Mouse (Mus musculus) megakaryocyte-erythroid progenitor cell, adult 5-6 weeks (primary cell): ENCODE results near the gene Gm13420. TPM values are rescaled to one million over a fixed set of nuclear protein-coding genes. Genes with fewer than 3 reads are reported as not detected.
"Not testable (repeated sequence)": the region's sequence is repeated elsewhere in the genome, so short reads cannot be mapped to it uniquely, and the experiment has no call there.

Source experiments
- ATAC-seq: replicated peaks from 2 replicates; pipeline ENCODE4 v1.8.0; 2016; ENCODE audit warnings: mild to moderate bottlenecking, inconsistent platforms; ENCODE audit not compliant: severe bottlenecking, poor library complexity, low FRiP score, low TSS enrichment
- total RNA-seq, 2 experiments: library from RNA; stranded (forward) in 1 of 2; stranded (reverse) in 1 of 2; fragments of 200-1000, 215-1000 nt in 1 of 2; fragments of >200 nt in 1 of 2; fragmentation: Nextera tagmentation in 1 of 2; gene quantifications; 2 replicates each; pipeline ENCODE4 v1.2.3; 2014 to 2017

The Gm13420 gene
- total RNA-seq, 2 experiments from 2014 or later, result not detected

- no peak for ATAC-seq
These were observed 10.3 kb downstream of the Gm13420 start for GRCm38 (mm10) chr2:29741207-29741606.

- no peak for ATAC-seq
These were observed 12.1 kb downstream of the Gm13420 start for GRCm38 (mm10) chr2:29739368-29739767.

DNA sequence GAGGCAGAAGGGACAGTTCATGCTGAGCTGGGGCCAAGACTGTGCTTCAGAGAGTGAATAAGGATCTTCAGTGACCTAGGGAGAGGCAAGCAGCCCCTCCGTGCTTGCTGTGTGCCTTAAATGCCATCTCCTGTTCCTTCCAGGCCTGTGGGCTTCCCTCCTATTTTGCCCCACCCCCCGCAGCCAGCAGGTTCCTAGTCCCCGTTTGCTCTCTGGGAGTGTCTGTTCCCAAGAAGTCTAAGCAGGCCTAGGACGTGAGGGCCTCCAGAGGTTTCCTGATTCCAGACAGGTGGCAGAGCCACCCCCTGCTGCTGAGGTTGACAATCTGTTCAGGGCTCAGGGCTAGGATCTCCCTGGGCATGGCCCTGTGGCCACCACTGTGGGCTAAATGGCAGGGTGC is 12.7 kb downstream of the Gm13420 start:
- ATAC-seq, result no peak

GRCm38 (mm10) chr2:29737209-29737925 is 14.1 kb downstream of the Gm13420 start:
- no peak for ATAC-seq

GRCm38 (mm10) chr2:29735708-29736107 is 15.8 kb downstream of the Gm13420 start:
- no peak for ATAC-seq

- no peak for ATAC-seq
These were observed 18.1 kb downstream of the Gm13420 start for GRCm38 (mm10) chr2:29733348-29733747.

DNA sequence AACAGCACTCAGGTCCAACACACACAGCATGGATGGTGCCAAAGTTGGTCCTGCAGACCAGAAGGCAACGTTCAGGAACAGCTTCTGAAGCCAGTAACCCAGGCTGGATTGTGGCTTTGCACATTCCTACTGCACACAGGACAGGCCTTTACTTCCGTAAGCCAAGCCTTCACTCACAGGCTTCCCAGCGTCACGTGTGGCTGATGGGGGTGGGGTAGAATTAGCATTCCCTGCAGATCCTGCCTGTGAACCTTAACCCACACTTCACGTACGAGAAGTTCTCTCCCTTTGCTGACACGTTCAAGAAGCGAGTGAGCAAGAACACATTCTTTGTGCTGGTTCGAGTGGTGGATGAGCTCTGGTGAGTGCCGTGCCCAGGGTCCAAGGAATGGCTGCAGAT is 18.9 kb downstream of the Gm13420 start:
- ATAC-seq, result no peak

DNA sequence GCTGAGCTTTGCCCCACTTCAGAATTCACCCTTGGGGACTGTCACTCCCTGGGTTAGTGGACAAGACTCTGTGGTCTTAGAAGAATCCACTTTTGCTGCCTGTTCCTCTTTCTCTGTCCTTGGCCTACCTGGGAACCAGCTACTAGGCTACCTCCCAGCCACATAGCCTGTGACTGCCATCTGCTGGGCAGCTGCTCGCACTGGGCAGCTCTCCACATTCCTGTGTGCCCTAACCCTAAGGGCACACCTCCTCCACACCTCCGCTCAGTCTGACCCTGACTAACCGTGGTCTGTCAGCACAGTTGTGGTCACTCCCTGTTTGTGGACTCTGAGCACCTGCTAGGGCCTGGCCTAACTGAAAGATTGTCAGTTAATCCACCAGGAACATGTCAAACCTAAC is 19.9 kb downstream of the Gm13420 start:
- peak; percentile 58; the same call in 1 of the 2 replicates for ATAC-seq

- ATAC-seq, result no peak
These were observed 22.0 kb downstream of the Gm13420 start for GRCm38 (mm10) chr2:29729500-29729899.

DNA sequence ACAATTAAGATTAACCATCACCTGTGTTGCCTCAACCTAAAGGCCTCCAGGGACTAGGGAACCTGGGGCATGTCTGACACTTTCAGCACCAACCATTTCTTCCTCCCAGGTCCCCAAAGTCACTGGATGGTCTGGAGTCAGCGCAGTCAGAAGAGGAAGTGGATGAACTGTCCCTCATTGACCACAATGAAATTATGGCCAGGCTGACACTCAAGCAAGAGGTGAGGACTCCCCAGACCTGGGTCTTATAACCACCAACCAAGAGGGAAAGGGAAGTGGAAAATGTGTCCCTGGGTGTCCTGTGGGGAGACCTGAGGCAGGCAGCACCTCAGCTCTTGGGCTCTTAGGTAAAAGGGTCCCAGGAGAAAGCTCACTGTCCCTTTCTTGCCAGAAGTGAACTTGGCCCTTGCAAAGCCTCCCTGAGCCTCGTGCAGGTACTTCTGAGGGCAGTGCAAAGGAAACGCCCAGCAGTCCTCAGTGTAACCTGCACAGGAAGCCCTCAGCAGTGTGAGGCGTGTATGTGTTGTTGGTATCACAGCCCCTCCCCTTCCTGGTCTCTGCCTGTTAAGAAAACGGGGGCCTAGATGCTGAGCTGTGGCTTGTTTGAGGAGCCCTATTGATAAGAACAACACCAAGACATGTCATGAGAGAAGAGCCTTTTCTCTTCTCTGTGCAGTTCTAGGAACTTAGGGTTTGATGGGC is 26.7 kb downstream of the Gm13420 start:
- ATAC-seq, result no peak

DNA sequence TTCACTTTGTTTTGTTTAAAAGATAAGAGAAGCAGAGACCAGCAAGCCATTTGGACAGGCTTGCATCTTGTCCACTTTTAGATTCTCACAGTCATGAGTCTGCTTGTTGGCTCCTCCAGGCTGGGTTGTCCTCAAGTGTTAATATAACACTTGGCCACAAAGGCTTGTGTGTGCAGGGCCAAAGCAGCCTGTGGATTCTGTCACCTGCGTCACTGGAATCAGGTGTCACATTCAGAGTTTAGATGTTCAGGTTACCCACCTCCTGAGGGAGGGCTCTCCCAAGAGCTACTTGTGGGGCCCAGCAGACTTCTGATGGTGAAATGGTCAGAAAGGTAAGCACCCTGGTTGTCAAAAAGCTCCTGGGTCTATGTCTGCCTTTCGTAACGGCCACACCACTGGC is 28.4 kb downstream of the Gm13420 start:
- no peak for ATAC-seq

DNA sequence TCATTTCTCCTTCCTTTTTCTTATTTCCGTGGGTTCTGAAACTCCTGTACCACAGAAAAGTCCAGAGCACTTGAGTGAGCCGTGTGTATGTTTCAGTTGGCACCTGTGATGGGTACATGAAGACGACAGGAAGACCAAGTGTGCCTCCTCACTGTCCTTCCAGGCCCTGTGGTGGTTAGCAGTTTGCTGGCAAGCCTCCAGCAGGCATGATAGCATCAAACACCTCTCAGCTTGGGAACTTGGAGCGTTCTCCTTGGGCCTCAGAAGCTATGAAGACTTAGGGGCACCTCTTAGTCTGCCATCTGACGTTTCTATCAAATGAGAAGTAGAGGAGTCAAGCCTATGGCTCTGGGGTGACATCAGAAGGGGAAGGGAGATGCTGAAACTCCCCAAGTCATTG is 32.9 kb downstream of the Gm13420 start:
- no peak for ATAC-seq

- no peak for ATAC-seq
These were observed 34.8 kb downstream of the Gm13420 start for GRCm38 (mm10) chr2:29716691-29717090.

DNA sequence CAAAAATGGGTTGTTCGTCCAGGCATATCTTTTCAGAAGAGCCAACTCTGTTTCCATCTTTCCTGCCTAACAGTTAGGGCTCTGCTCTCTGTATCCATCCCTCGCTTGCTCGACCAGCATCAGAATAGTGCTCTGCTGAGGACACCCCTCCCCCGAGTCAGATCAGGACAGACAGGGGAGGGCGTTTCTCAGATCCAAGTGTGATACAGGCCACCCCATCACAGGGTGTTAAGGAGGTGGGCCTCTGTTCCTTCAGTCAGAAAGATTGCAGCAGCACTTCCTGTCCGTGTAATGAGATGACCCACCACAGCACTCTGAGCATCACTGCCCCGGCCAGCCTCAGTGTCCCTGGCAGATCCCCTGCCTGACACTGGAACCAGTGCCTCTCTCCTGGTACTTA is 35.3 kb downstream of the Gm13420 start:
- ATAC-seq, result no peak

- no peak for ATAC-seq
These were observed 37.4 kb downstream of the Gm13420 start for GRCm38 (mm10) chr2:29714127-29714526.

DNA sequence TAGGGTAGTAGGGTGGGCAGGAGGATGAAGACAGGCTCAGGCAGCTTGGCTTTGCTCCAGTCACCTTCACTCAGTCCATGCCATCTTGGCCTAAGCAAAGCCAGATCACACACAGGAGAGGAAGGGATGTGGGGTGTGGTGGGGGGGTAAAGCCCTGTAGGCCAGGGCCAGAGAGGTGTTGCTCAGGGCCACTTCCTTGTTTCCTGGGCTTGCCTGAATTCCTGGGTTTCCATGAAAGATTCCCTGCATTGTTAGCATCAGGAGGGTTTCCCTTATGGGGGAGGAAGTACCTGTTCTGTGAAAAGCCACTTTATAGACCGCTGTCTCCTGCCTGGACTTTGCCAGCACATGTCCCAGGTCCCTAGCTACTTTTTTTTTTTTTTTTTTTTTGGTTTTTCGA is 38.0 kb downstream of the Gm13420 start:
- ATAC-seq, result no peak

GRCm38 (mm10) chr2:29711877-29712276 is 39.6 kb downstream of the Gm13420 start:
- ATAC-seq, result no peak

DNA sequence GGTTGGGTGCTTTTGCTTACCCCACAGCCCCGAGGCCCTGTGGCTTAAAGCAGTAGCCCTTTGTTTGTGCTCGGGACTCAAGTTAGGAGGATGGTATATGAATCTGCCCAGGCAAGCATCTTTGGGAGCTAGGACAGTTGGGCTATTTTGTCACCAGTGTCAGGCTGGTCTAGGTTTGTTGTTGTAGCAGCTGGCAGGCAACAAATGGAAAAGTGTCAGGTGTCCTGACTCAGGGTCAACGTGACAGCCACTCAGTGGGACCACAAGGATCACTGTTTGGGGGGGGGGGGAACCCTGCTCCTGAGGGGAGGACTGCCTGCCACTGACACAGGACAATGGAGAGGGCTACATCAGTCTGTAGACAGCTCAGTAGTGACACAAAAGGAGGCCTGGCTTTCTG is 40.4 kb downstream of the Gm13420 start:
- no peak for ATAC-seq

DNA sequence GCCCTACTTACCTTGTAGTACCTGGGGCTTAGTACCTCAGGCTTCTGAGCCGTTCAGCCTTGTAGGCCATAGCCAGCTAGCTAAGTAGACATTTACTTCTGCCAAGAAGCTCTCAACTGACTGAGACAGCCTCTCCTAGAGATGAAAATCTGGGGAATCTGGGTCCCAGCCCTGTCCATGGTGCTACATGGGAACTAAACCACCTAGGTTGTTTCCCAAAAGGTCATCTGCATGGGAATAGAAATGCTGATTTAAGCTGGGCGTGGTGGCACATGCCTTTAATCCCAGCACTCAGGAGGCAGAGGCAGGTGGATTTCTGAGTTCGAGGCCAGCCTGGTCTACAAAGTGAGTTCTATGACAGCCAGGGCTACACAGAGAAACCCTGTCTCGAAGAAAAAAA is 43.3 kb downstream of the Gm13420 start:
- not testable (repeated sequence) for ATAC-seq

DNA sequence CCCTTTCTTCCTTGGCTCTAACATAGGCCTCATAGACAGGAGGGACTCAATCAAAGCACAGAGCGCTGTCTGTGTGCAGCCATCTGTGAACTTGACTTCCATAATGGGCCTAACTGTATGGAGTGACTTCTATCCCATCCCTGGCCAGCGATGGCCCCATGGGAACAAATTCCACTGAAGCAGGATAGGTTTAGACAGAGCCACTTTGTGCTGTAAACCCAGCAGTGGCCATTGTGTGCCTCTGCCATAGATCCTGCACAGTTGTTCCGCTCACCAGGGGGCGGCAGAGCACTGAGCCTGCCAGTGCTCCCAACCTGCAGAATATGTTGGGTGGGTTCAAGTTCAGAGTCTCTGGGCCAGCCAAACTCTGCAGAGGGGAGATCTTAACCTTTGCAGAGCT is 43.8 kb downstream of the Gm13420 start:
- ATAC-seq, result peak; percentile 58; the same call in 1 of the 2 replicates
